Mouse (Mus musculus) limb, embryonic 14.5 days (tissue): ENCODE measurements around the gene Ush1c. TPM values are rescaled to one million over a fixed set of nuclear protein-coding genes. Genes with fewer than 3 reads are reported as not detected.
"Not testable (repeated sequence)": the region's sequence is repeated elsewhere in the genome, so short reads cannot be mapped to it uniquely, and the experiment has no call there.

Experiments
- ATAC-seq: fragments of 200-750 bp; cut with Nextera tagmentation; 2 replicates; pipeline ENCODE4 v1.8.0; 2017; ENCODE audit warnings: low read depth, moderate number of reproducible peaks, moderate TSS enrichment; ENCODE audit not compliant: low FRiP score
- DNase-seq: peaks from one replicate; pipeline ENCODE4 v3.0.0-alpha.2; 2015; ENCODE audit warnings: low spot score
- H3K27ac ChIP-seq: fragments of 300-500 bp; sonication (generic); replicated peaks from 2 replicates; pipeline ENCODE4 v1.5.1; 2014; ENCODE audit warnings: low read depth, mild to moderate bottlenecking, low read length, moderate library complexity, mixed read lengths
- H3K27me3 ChIP-seq: fragments of 300-500 bp; sonication (generic); 2 replicates; pipeline ENCODE4 v1.6.1; 2014; ENCODE audit warnings: low read length, mixed read lengths; ENCODE audit not compliant: control insufficient read depth, insufficient read depth
- H3K36me3 ChIP-seq: fragments of 300-500 bp; sonication (generic); 2 replicates; pipeline ENCODE4 v1.6.1; 2014; ENCODE audit warnings: mild to moderate bottlenecking, low read length, moderate library complexity, mixed read lengths; ENCODE audit not compliant: control insufficient read depth, insufficient read depth
- H3K4me1 ChIP-seq: fragments of 300-500 bp; sonication (generic); 2 replicates; pipeline ENCODE4 v1.6.1; 2014; ENCODE audit warnings: antibody characterized with exemption, low read length, mixed read lengths; ENCODE audit not compliant: control insufficient read depth, insufficient read depth
- H3K4me2 ChIP-seq: fragments of 300-500 bp; sonication (generic); replicated peaks from 2 replicates; pipeline ENCODE4 v1.6.1; 2014; ENCODE audit warnings: low read depth, mild to moderate bottlenecking, low read length, moderate library complexity; ENCODE audit not compliant: severe bottlenecking
- H3K4me3 ChIP-seq: fragments of 300-500 bp; sonication (generic); replicated peaks from 2 replicates; pipeline ENCODE4 v1.5.1; 2014; ENCODE audit warnings: low read length
- H3K9ac ChIP-seq: fragments of 300-500 bp; sonication (generic); 2 replicates; pipeline ENCODE4 v1.6.1; 2014; ENCODE audit warnings: mild to moderate bottlenecking, low read depth, low read length, moderate library complexity; ENCODE audit not compliant: severe bottlenecking
- H3K9me3 ChIP-seq: fragments of 300-500 bp; sonication (generic); 2 replicates; pipeline ENCODE4 v1.6.1; 2016; ENCODE audit warnings: low read length; ENCODE audit not compliant: control insufficient read depth
- POLR2A ChIP-seq: fragments of 200-500 bp; IDR thresholded peaks from 2 replicates; pipeline ENCODE4 v1.8.0; 2012; ENCODE audit warnings: inconsistent platforms, mild to moderate bottlenecking, moderate library complexity, borderline replicate concordance; ENCODE audit not compliant: insufficient read depth, insufficient read length; ENCODE audit errors: extremely low read depth
- WGBS: fragments of 180-500 bp; shearing (Covaris S2); extraction: QIAGEN DNeasy Blood & Tissue Kit; methylation state at CpG from one replicate; pipeline ENCODE4 v1.1.7; 2014; 5-methylcytosine and 5-hydroxymethylcytosine counted together
- polyA plus RNA-seq, 2 experiments: library from polyadenylated mRNA; depleted of rRNA in 1 of 2; stranded (reverse) in 1 of 2; unstranded in 1 of 2; fragments of >200 nt; fragmentation: Nextera tagmentation in 1 of 2; extraction: Ambion mirVana in 1 of 2; gene quantifications; 2 replicates each; pipeline versions ENCODE4 v1.2.1 to v1.2.3; 2012 to 2014

Gene Ush1c
- polyA plus RNA-seq, 2 experiments: 0.18 to 0.19 TPM

DNA sequence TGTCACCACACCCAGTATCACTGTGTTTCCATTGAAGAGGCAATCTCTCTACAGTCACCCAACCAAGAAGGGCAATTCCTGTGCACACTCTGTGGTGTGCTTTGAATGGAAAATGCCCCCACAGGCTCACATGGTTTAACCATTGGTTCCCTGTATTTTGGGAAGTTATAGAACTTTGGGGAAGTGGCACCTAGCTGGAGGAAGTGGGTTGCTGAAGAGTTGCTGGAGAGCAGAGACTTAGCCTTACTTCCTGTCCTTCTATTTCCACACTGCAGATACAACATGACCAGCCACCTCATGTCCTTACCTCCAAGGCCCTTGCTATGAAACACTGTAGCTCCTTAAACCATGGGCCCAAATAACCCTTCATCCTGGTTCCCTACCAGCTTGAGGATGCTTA is 54.1 kb downstream of the Ush1c start:
- TF ChIP-seq POLR2A: no peak
- no peak overlapping the region for H3K4me3 ChIP-seq
- H3K9ac ChIP-seq: no peak overlapping the region
- DNase-seq (no peak), ATAC-seq (no peak)
- H3K27ac ChIP-seq: no peak overlapping the region
- H3K4me2 ChIP-seq: no peak overlapping the region
- 0 out of 2 replicates have a peak, but pooled peaks cover 3% of the 10 kb centered on the region for H3K4me1 ChIP-seq
- peaks cover 18% of the 10 kb centered on the region for H3K27me3 ChIP-seq
- H3K36me3 ChIP-seq: no peaks in the 10 kb centered on the region
- H3K9me3 ChIP-seq: no peaks in the 10 kb centered on the region

DNA sequence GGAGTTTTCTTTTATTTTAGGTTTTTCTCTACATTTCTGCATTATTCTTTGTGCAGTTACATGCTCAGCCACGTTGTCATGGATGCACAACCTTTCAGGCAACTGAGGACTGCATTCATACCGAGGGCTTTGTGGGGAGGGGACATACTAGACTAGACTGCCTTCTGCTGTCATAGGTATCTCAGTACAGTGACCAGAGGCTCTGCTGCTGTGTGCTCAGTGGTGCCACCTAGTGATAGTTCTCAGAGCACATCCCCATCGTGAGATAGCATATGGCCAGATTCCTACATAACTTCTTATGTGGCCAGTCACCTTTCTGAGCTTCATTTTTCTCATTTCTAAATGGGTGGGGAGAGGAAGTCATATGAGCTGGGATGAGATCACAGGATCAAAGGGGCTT is 56.7 kb downstream of the Ush1c start:
- H3K4me2 ChIP-seq: no peak overlapping the region
- TF ChIP-seq POLR2A: no peak
- DNase-seq (peak; percentile 31), ATAC-seq (no peak)
- H3K9ac ChIP-seq: no peak overlapping the region
- H3K4me3 ChIP-seq: no peak overlapping the region
- 7% methylated on average over 3 of the region's 3 CpGs for WGBS
- H3K9me3 ChIP-seq: no peaks in the 10 kb centered on the region
- 0 out of 2 replicates have a peak, but pooled peaks cover 3% of the 10 kb centered on the region for H3K4me1 ChIP-seq
- H3K36me3 ChIP-seq: no peaks in the 10 kb centered on the region
- peaks cover 29% of the 10 kb centered on the region for H3K27me3 ChIP-seq
- no peak overlapping the region for H3K27ac ChIP-seq

DNA sequence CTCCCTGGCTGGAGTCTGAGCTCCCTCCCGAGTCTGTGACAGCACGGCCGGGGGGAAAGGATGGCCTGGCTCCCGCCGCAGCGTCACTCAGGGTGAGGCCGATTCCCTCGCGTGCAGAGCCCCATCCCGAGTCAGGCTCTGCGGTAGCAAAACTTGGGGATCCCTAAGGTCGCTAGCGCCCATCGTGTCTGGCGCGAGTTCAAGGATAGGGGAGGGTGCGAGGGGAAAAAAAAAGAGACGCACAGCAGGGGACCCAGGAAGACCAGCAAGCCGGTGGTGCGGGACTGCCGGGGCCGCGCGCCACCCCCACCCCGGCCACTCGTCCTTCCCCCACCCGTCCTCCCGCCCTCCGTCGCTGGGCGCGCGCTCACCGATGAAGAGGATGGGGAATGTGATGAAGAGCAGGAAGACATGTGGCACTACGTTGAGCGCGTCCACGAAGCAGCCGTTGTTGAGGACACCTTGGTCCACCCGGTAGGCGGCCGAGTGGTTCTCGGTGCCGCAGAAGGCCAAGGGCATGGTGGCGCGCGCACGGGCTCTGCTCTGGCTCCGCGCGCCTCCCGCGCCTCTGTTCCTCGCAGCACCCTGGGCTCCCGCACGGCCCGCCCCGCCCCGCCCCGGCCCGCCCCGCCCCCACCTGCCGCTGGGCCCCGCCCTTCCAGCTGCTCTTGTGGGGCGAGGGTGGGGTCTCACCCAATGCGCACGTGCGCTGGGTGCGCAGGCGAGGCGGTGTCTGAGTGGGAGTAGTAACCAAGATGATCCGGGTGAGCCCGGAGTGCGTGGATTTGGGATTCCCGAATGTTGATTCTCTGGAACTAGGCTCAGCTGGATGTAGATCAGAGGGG is 58.6 kb downstream of the Ush1c start, which contains the start of gene Abcc8:
Gene Abcc8, minus strand, starts transcription at position 603 of the 845 bp plus-strand sequence.
- H3K27ac ChIP-seq: no peak within 1 kb of the TSS

DNA sequence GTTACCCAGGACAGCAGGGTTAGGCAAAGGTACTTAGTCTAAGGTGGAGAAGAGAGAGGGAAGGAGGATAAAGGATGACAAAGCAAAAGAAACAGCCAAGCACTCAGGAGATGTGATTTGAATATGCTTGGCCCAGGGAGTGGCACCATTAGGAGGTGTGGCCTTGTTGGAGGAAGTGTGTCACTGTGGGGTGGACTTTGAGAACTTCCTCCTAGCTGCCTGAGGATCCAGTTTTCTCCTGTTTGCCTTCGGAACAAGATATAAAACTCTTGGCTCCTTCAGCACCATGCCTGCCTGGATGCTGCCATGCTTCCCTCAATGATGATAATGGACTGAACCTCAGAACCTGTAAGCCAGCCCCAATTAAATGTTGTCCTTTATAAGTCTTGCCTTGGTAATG is 69.3 kb downstream of the Ush1c start:
- WGBS: 85% methylated on average over 1 of the region's 1 CpGs
- not testable (repeated sequence) for H3K9me3 ChIP-seq, H3K4me2 ChIP-seq, H3K4me3 ChIP-seq, H3K4me1 ChIP-seq, H3K27ac ChIP-seq, H3K36me3 ChIP-seq, H3K27me3 ChIP-seq, H3K9ac ChIP-seq, DNase-seq, ATAC-seq

More for the DNA sequence above, 58.6 kb downstream of the Ush1c start, which contains the start of gene Abcc8:
- DNase-seq: no peak
- no peak within 1 kb of the TSS for H3K9ac ChIP-seq
- H3K9me3 ChIP-seq: no peaks in the 10 kb centered on the region
- under 1% methylated on average over 60 of the region's 75 CpGs for WGBS
- H3K4me3 ChIP-seq: peak within 1 kb of the TSS; percentile 41
- peak within 1 kb of the TSS; percentile 68 for H3K4me2 ChIP-seq
- TF ChIP-seq POLR2A: no peak
- ATAC-seq: no peak
- H3K4me1 ChIP-seq: 0 out of 2 replicates have a peak, but pooled peaks cover 3% of the 10 kb centered on the region
- no peaks in the 10 kb centered on the region for H3K36me3 ChIP-seq
- H3K27me3 ChIP-seq: peaks cover 29% of the 10 kb centered on the region

DNA sequence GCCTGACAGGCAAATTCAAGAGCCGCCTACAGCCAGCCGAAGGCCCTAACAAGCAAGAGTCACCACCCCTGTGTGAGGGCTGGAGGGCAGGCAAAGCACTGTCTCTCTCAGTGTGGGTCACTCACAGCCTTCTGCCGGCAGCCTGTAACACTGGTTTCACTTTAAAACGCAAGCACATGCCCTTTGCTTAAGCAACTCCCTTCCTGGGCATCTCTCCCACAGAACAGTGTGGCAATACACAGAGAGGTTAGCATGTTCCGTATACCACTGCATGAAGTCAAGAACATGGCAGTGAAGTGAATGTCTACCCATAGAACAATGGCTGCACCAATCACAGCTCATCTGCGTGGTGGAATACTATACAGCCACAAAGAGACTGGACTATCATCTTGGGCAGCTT is 69.9 kb downstream of the Ush1c start:
- Histone ChIP-seq H3K4me1 (no peaks in the 10 kb centered on the region), H3K9me3 (no peaks in the 10 kb centered on the region), H3K4me2 (no peak overlapping the region), H3K27me3 (no peaks in the 10 kb centered on the region), H3K36me3 (no peaks in the 10 kb centered on the region), H3K9ac (no peak overlapping the region), H3K4me3 (no peak overlapping the region), H3K27ac (no peak overlapping the region)
- no peak for DNase-seq
- TF ChIP-seq POLR2A: no peak
- WGBS: 88% methylated on average over 6 of the region's 6 CpGs
- ATAC-seq: no peak
